Mouse (Mus musculus) myocyte (in vitro differentiated cells): ENCODE data around the gene Gm13290. TPM values are rescaled to one million over a fixed set of nuclear protein-coding genes. Genes with fewer than 3 reads are reported as not detected.

ENCODE experiments used
- H3K27me3 ChIP-seq: one replicate; pipeline ENCODE4 v1.6.1; 2011; ENCODE audit not compliant: control insufficient read depth, insufficient read depth, insufficient read length
- H3K36me3 ChIP-seq: one replicate; pipeline ENCODE4 v1.6.1; 2011; ENCODE audit not compliant: control insufficient read depth, insufficient read depth
- H3K4me2 ChIP-seq: one replicate; pipeline ENCODE4 v1.6.1; 2011; ENCODE audit warnings: low read depth, control low read depth
- H3K4me3 ChIP-seq: one replicate; pipeline ENCODE4 v1.5.1; 2011; ENCODE audit warnings: mild to moderate bottlenecking, control low read depth, moderate library complexity
- H3K79me2 ChIP-seq: one replicate; pipeline ENCODE4 v1.6.1; 2011; ENCODE audit not compliant: control insufficient read depth, insufficient read depth
- H3ac ChIP-seq: one replicate; pipeline ENCODE4 v1.6.1; 2011; ENCODE audit not compliant: control insufficient read depth, insufficient read length
- CEBPB ChIP-seq: IDR thresholded peaks from 2 replicates; pipeline ENCODE4 v1.6.1; 2011; ENCODE audit warnings: mild to moderate bottlenecking, moderate library complexity; ENCODE audit not compliant: poor library complexity, insufficient read depth, severe bottlenecking
- E2F4 ChIP-seq: IDR thresholded peaks from one replicate; pipeline ENCODE4 v1.6.1; 2011; ENCODE audit warnings: mild to moderate bottlenecking, control low read depth, moderate library complexity; ENCODE audit not compliant: insufficient read depth
- MAX ChIP-seq: IDR thresholded peaks from one replicate; pipeline ENCODE4 v1.6.1; 2011; ENCODE audit warnings: low read depth, mild to moderate bottlenecking, control low read depth
- MYOD1 ChIP-seq, 3 experiments: IDR thresholded peaks; one replicate each; pipeline ENCODE4 v1.6.1; 2011; ENCODE audit warnings: control low read depth in 2 of 3, low read depth in 2 of 3, mild to moderate bottlenecking in 2 of 3, moderate library complexity in 1 of 3; ENCODE audit not compliant: insufficient read length in 2 of 3, control insufficient read depth in 1 of 3
- MYOG ChIP-seq, 3 experiments: IDR thresholded peaks; one replicate each; pipeline ENCODE4 v1.6.1; 2011; ENCODE audit warnings: control low read depth in 2 of 3, low read depth in 2 of 3, mild to moderate bottlenecking in 2 of 3; ENCODE audit not compliant: insufficient read length in 2 of 3, control insufficient read depth in 1 of 3, insufficient read depth in 1 of 3
- POLR2A ChIP-seq: IDR thresholded peaks from one replicate; pipeline ENCODE4 v1.6.1; 2011; ENCODE audit warnings: low read depth, mild to moderate bottlenecking, control low read depth, moderate library complexity; ENCODE audit not compliant: insufficient read length
- POLR2AphosphoS2 ChIP-seq: IDR thresholded peaks from one replicate; pipeline ENCODE4 v1.6.1; 2011; ENCODE audit warnings: low read depth, control low read depth; ENCODE audit not compliant: insufficient read length
- REST ChIP-seq: IDR thresholded peaks from one replicate; pipeline ENCODE4 v1.6.1; 2011; ENCODE audit warnings: mild to moderate bottlenecking, control low read depth, moderate library complexity; ENCODE audit not compliant: insufficient read depth, insufficient read length
- SRF ChIP-seq: IDR thresholded peaks from one replicate; pipeline ENCODE4 v1.6.1; 2011; ENCODE audit warnings: low read depth; ENCODE audit not compliant: control insufficient read depth, insufficient read length
- TCF12 ChIP-seq: IDR thresholded peaks from one replicate; pipeline ENCODE4 v1.6.1; 2011; ENCODE audit warnings: mild to moderate bottlenecking, control low read depth; ENCODE audit not compliant: poor library complexity, insufficient read depth, severe bottlenecking
- TCF3 ChIP-seq: IDR thresholded peaks from one replicate; pipeline ENCODE4 v1.6.1; 2011; ENCODE audit warnings: low read depth, control low read depth; ENCODE audit not compliant: insufficient read length
- USF1 ChIP-seq: IDR thresholded peaks from one replicate; pipeline ENCODE4 v1.6.1; 2011; ENCODE audit warnings: low read depth, mild to moderate bottlenecking, control low read depth, moderate library complexity
- polyA plus RNA-seq: library from polyadenylated mRNA; unstranded; fragments of >200 nt; fragmentation: generic; extraction: Trizol; gene quantifications from one replicate; pipeline ENCODE4 v1.2.1, GENCODE M21; 2012; ENCODE audit warnings: missing spikeins

Gene Gm13290
- polyA plus RNA-seq, 1 experiment = 1.0 TPM

- H3K36me3 ChIP-seq = no peaks in the 10 kb centered on the region
- no peak within 1 kb of the TSS for H3K4me3 ChIP-seq
- no peak within 1 kb of the TSS for H3ac ChIP-seq
- TF ChIP-seq TCF12 (no peak), SRF (no peak), MAX (no peak), CEBPB (no peak), USF1 (no peak), MYOD1 (IDR thresholded peaks at IDR 0.05; ENCODE audit: control insufficient read depth in 1 of 3, insufficient read length in 2 of 3, low read depth in 2 of 3) (no peak), REST (no peak), POLR2A (no peak), TCF3 (no peak), POLR2AphosphoS2 (no peak), E2F4 (no peak), MYOG (IDR thresholded peaks at IDR 0.05; ENCODE audit: control insufficient read depth in 1 of 3, insufficient read depth in 1 of 3, insufficient read length in 2 of 3, low read depth in 2 of 3) (no peak)
- H3K27me3 ChIP-seq = peaks cover 9% of the 10 kb centered on the region
- no peaks in the 10 kb centered on the region for H3K79me2 ChIP-seq
- H3K4me2 ChIP-seq = no peak within 1 kb of the TSS
Measured at GRCm38 (mm10) chr4:88819659-88820058, 46.0 kb downstream of the Gm13290 start, which contains the start of gene Ifna11. TSS of gene Ifna11 (plus strand) at chr4:88819959.

- H3K27me3 ChIP-seq = peaks cover 6% of the 10 kb centered on the region
- H3K4me2 ChIP-seq = no peak overlapping the region
- H3K79me2 ChIP-seq = no peaks in the 10 kb centered on the region
- H3ac ChIP-seq = no peak overlapping the region
- H3K36me3 ChIP-seq = no peaks in the 10 kb centered on the region
- no peak for TF ChIP-seq SRF
- no peak for TF ChIP-seq USF1
- no peak for TF ChIP-seq MYOG (IDR thresholded peaks at IDR 0.05; ENCODE audit: control insufficient read depth in 1 of 3, insufficient read depth in 1 of 3, insufficient read length in 2 of 3, low read depth in 2 of 3)
- no peak overlapping the region for H3K4me3 ChIP-seq
Measured at GRCm38 (mm10) chr4:88822995-88823394, 49.4 kb downstream of the Gm13290 start.

Other genes with a start within 250 kb of the Gm13290 start
- gene Ifna15, start 215.6 kb upstream of the Gm13290 start, polyA plus RNA-seq = not detected
- gene Ifna14, start 202.0 kb upstream of the Gm13290 start, polyA plus RNA-seq = not detected
- gene Ifna9, start 181.4 kb upstream of the Gm13290 start, polyA plus RNA-seq = not detected
- not detected for gene Ifna12, start 170.5 kb upstream of the Gm13290 start, polyA plus RNA-seq
- not detected for gene C87499, start 139.4 kb upstream of the Gm13290 start, polyA plus RNA-seq
- not detected for gene Ifna13, start 129.4 kb upstream of the Gm13290 start, polyA plus RNA-seq
- gene Ifna16, start 96.9 kb upstream of the Gm13290 start, polyA plus RNA-seq = not detected
- not detected for gene Ifna2, start 89.9 kb upstream of the Gm13290 start, polyA plus RNA-seq
- gene Ifnab, start 82.5 kb upstream of the Gm13290 start, polyA plus RNA-seq = not detected
- gene Gm26566, start 52.0 kb upstream of the Gm13290 start, polyA plus RNA-seq = 2.0 TPM
- gene Klhl9, start 51.4 kb upstream of the Gm13290 start, polyA plus RNA-seq = 12.0 TPM
- not detected for gene Gm13271, start 19.0 kb upstream of the Gm13290 start, polyA plus RNA-seq
- gene Gm13283, start 13.7 kb upstream of the Gm13290 start, polyA plus RNA-seq = not detected
- gene Gm13289, start 3.1 kb downstream of the Gm13290 start, polyA plus RNA-seq = not detected
- 0.19 TPM for gene Gm13272, start 6.0 kb downstream of the Gm13290 start, polyA plus RNA-seq
- gene Ifnz, start 8.3 kb downstream of the Gm13290 start, polyA plus RNA-seq = not detected
- gene Gm13276, start 11.9 kb downstream of the Gm13290 start, polyA plus RNA-seq = 0.73 TPM
- gene Gm13277, start 14.8 kb downstream of the Gm13290 start, polyA plus RNA-seq = not detected
- not detected for gene Gm13278, start 17.7 kb downstream of the Gm13290 start, polyA plus RNA-seq
- gene Gm13275, start 20.7 kb downstream of the Gm13290 start, polyA plus RNA-seq = 0.35 TPM
- gene Gm13279, start 23.6 kb downstream of the Gm13290 start, polyA plus RNA-seq = not detected
- not detected for gene Gm13285, start 25.8 kb downstream of the Gm13290 start, polyA plus RNA-seq
- gene Gm13287, start 29.4 kb downstream of the Gm13290 start, polyA plus RNA-seq = 0.35 TPM
- gene Gm13288, start 31.7 kb downstream of the Gm13290 start, polyA plus RNA-seq = 0.14 TPM
- not detected for gene Ifna7, start 42.4 kb downstream of the Gm13290 start, polyA plus RNA-seq
- gene Ifna11, start 46.1 kb downstream of the Gm13290 start, polyA plus RNA-seq = not detected
- gene Ifna6, start 53.6 kb downstream of the Gm13290 start, polyA plus RNA-seq = not detected
- gene Ifna5, start 61.7 kb downstream of the Gm13290 start, polyA plus RNA-seq = not detected
- not detected for gene Ifna4, start 68.0 kb downstream of the Gm13290 start, polyA plus RNA-seq
- gene Ifna1, start 76.3 kb downstream of the Gm13290 start, polyA plus RNA-seq = not detected
- not detected for gene Ifne, start 106.4 kb downstream of the Gm13290 start, polyA plus RNA-seq